Mouse (Mus musculus) heart, adult 2 months (tissue): ENCODE measurements around the gene 4930415O20Rik. TPM values are rescaled to one million over a fixed set of nuclear protein-coding genes. Genes with fewer than 3 reads are reported as not detected.

ENCODE experiments used
- DNase-seq, 2 experiments: peaks; one replicate each; pipeline ENCODE4 v3.0.0; 2021
- H3K27ac ChIP-seq: fragments of 200-600 bp; 2 replicates; pipeline ENCODE4 v1.8.1; 2022
- H3K27me3 ChIP-seq: fragments of 200-500 bp; 2 replicates; pipeline ENCODE4 v1.6.1; 2012; ENCODE audit warnings: mild to moderate bottlenecking, low read length, inconsistent platforms, mixed read lengths; ENCODE audit not compliant: control insufficient read depth, insufficient read depth
- H3K36me3 ChIP-seq: fragments of 200-500 bp; 2 replicates; pipeline ENCODE4 v1.6.1; 2012; ENCODE audit warnings: low read length, inconsistent platforms; ENCODE audit not compliant: control insufficient read depth, insufficient read depth
- H3K4me1 ChIP-seq: fragments of 200-500 bp; 2 replicates; pipeline ENCODE4 v1.6.1; 2011; ENCODE audit warnings: low read length; ENCODE audit not compliant: control insufficient read depth, insufficient read depth
- H3K4me3 ChIP-seq: fragments of 200-600 bp; 2 replicates; pipeline ENCODE4 v1.8.1; 2022
- H3K79me2 ChIP-seq: fragments of 200-500 bp; replicated peaks from 2 replicates; pipeline ENCODE4 v1.6.1; 2012; ENCODE audit warnings: mild to moderate bottlenecking, inconsistent platforms, low read length, moderate library complexity, mixed read lengths; ENCODE audit not compliant: control insufficient read depth, insufficient read depth
- H3K9ac ChIP-seq: fragments of 200-500 bp; 2 replicates; pipeline ENCODE4 v1.6.1; 2012; ENCODE audit warnings: low read depth, mild to moderate bottlenecking, control low read depth, inconsistent platforms, low read length, mixed read lengths
- CTCF ChIP-seq: fragments of 200-600 bp; IDR thresholded peaks from 2 replicates; pipeline ENCODE4 v1.8.1; 2022; ENCODE audit warnings: antibody characterized with exemption, mild to moderate bottlenecking, moderate library complexity
- EP300 ChIP-seq: fragments of 200-500 bp; IDR thresholded peaks from 2 replicates; pipeline ENCODE4 v1.6.1; 2011; ENCODE audit warnings: low read depth, low read length, control low read depth; ENCODE audit not compliant: insufficient read depth
- POLR2A ChIP-seq: fragments of 200-500 bp; IDR thresholded peaks from 2 replicates; pipeline ENCODE4 v1.6.1; 2011; ENCODE audit warnings: mild to moderate bottlenecking, low read depth, low read length, control low read depth; ENCODE audit not compliant: insufficient read depth
- WGBS: fragments of 180-500 bp; shearing (Covaris S2); methylation state at CpG from one replicate; pipeline ENCODE4 v1.1.7; 2018; 5-methylcytosine and 5-hydroxymethylcytosine counted together
- intact Hi-C: fragments of 180-260 bp; cut with DNase I; formaldehyde crosslinking; loops from one replicate; pipeline ENCODE4 v1.15.1; 2025
- polyA plus RNA-seq: library from polyadenylated mRNA; depleted of rRNA; stranded (reverse); fragments of >200 nt; gene quantifications from 2 replicates; pipeline ENCODE4 v1.2.3, GENCODE M21; 2012; rRNA removed
- total RNA-seq, 2 experiments: library from RNA; stranded (reverse); gene quantifications; 2 replicates each; pipeline ENCODE4 v1.2.3; 2021

4930415O20Rik gene
- total and polyA plus RNA-seq, 3 experiments = 1.6 to 2.1 TPM; not detected in 1

DNA sequence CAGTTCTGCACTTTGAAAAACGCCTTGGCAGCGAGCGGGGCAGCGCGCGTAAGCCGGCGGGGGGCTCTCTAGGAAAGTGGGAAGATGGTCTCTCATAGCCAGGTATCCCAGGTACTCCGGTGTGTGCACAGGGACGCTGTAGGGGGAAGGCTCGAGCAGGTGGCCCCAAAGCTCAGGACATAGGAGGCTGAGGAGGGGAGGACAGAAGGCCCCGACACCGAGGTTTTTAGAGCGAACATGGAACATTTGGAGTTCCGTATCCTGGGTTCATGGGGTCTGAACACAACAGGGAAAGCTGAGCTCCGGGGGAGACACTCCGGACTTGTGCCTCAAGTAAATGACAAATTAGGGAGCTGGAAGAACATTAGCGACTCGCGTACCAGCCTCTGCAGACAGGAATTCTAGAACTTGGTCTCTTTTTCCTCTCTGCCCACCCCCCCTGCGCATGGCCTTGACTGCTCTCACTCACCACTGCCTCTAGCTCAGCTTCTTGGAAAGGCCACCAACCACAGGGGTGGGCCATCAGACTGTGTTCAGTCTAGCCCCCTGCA lies 64.6 kb downstream of the 4930415O20Rik start:
- Histone ChIP-seq H3K4me1 (peaks cover 5% of the 10 kb centered on the region; the same call in 1 of the 2 replicates), H3K27me3 (peaks cover 5% of the 10 kb centered on the region; the same call in 1 of the 2 replicates), H3K27ac (no peak overlapping the region), H3K9ac (no peak overlapping the region), H3K36me3 (no peaks in the 10 kb centered on the region), H3K4me3 (peak overlapping the region; percentile 48), H3K79me2 (no peaks in the 10 kb centered on the region)
- intact Hi-C loops = no loop called here
- WGBS = 20% methylated on average over 21 of the region's 21 CpGs
- TF ChIP-seq POLR2A (no peak), EP300 (no peak), CTCF (no peak)
- no peak for DNase-seq

DNA sequence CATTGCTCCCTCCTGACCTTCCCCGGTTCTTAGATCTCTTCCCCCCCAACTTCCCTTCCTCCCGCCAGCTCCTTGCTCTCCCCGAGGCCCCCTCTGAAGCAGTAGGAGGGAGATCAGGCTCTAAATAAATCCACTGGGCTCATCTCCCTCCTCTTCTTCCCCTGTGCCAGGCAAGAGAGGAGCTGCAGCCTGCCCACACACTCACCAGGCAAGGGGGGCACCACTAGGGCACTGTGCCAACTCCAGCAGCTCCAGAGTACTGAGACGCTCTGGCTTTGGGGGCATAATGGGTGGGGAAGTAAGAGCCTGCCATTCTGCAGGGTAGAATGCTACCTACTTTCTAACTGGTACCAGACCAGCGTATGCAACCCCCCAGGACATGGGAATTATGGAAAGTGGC lies 65.7 kb downstream of the 4930415O20Rik start:
- peaks cover 2% of the 10 kb centered on the region; the same call in 1 of the 2 replicates for H3K27me3 ChIP-seq
- no peaks in the 10 kb centered on the region for H3K36me3 ChIP-seq
- no peak overlapping the region for H3K9ac ChIP-seq
- peaks cover 5% of the 10 kb centered on the region; the same call in 1 of the 2 replicates for H3K4me1 ChIP-seq
- H3K79me2 ChIP-seq = no peaks in the 10 kb centered on the region
- TF ChIP-seq CTCF = no peak
- no peak for TF ChIP-seq POLR2A
- no peak for TF ChIP-seq EP300
- DNase-seq = no peak
- H3K27ac ChIP-seq = no peak overlapping the region
- no peak overlapping the region for H3K4me3 ChIP-seq
- 75% methylated on average over 5 of the region's 5 CpGs for WGBS
- intact Hi-C loops = loop anchor here (2.0 kb wide), 1 partner anchor 22 kb away; no protein-coding TSS in a partner anchor

DNA sequence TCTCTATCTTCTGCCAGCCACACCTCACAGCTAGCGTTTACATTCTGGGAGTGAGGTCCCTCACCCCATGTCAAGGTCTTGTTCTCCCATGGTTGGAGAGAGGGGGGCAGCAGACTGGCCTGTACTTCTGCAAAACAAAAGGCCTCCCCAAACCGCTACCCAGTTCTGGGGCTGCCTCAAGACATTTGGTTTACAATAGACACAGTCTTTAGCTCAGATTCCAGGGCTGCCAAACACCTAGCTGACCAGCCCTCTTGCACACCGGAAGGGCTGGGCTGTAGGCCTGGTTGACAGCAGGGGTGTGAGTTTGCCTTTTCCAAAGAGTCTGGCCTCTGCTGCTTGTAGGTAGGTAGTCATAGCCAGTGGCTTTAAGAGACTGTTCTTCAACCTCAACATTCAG lies 66.4 kb downstream of the 4930415O20Rik start:
- H3K4me1 ChIP-seq = peaks cover 1% of the 10 kb centered on the region; the same call in 1 of the 2 replicates
- TF ChIP-seq EP300 = no peak
- TF ChIP-seq POLR2A = no peak
- TF ChIP-seq CTCF = no peak
- no peak for DNase-seq
- H3K79me2 ChIP-seq = no peaks in the 10 kb centered on the region
- no peak overlapping the region for H3K4me3 ChIP-seq
- no peaks in the 10 kb centered on the region for H3K36me3 ChIP-seq
- peaks cover 2% of the 10 kb centered on the region; the same call in 1 of the 2 replicates for H3K27me3 ChIP-seq
- intact Hi-C loops = loop anchor here (2.0 kb wide), 1 partner anchor 22 kb away; no protein-coding TSS in a partner anchor
- 78% methylated on average over 3 of the region's 3 CpGs for WGBS
- H3K27ac ChIP-seq = no peak overlapping the region
- no peak overlapping the region for H3K9ac ChIP-seq

Other genes with a start within 250 kb of the 4930415O20Rik start
- not detected for gene Olfr284, start 230.0 kb upstream of the 4930415O20Rik start, total RNA-seq
- gene Olfr284, start 230.0 kb upstream of the 4930415O20Rik start, polyA plus RNA-seq = not detected in 2 replicates
- gene Olfr283, start 190.1 kb upstream of the 4930415O20Rik start, total RNA-seq = not detected
- gene Olfr283, start 190.1 kb upstream of the 4930415O20Rik start, polyA plus RNA-seq = not detected in 2 replicates
- not detected for gene Olfr282, start 139.8 kb upstream of the 4930415O20Rik start, total RNA-seq
- not detected in 2 replicates for gene Olfr282, start 139.8 kb upstream of the 4930415O20Rik start, polyA plus RNA-seq
- gene Olfr281, start 118.4 kb upstream of the 4930415O20Rik start, total RNA-seq = not detected
- gene Olfr281, start 118.4 kb upstream of the 4930415O20Rik start, polyA plus RNA-seq = not detected in 2 replicates
- not detected for gene OR5BS1P, start 101.1 kb upstream of the 4930415O20Rik start, total RNA-seq
- not detected in 2 replicates for gene OR5BS1P, start 101.1 kb upstream of the 4930415O20Rik start, polyA plus RNA-seq
- not detected for gene Lalba, start 88.3 kb upstream of the 4930415O20Rik start, total RNA-seq
- gene Lalba, start 88.3 kb upstream of the 4930415O20Rik start, polyA plus RNA-seq = 0.45 TPM in 1 of 2 replicates, not detected in the other
- gene Olfr279, start 78.6 kb upstream of the 4930415O20Rik start, total RNA-seq = not detected
- gene Olfr279, start 78.6 kb upstream of the 4930415O20Rik start, polyA plus RNA-seq = not detected in 2 replicates
- 10 to 100 TPM; 74.5 to 86.0 TPM for gene Kansl2, start 36.7 kb upstream of the 4930415O20Rik start, total RNA-seq
- 37.0 and 50.2 TPM in 2 replicates for gene Kansl2, start 36.7 kb upstream of the 4930415O20Rik start, polyA plus RNA-seq
- gene Ccnt1, start 81 bp upstream of the 4930415O20Rik start, total RNA-seq = 10 to 100 TPM; 26.8 to 27.6 TPM
- gene Ccnt1, start 81 bp upstream of the 4930415O20Rik start, polyA plus RNA-seq = 9.3 and 15.4 TPM in 2 replicates
- 100 to 1,000 TPM; 153 to 220 TPM for gene Adcy6, start 39.1 kb downstream of the 4930415O20Rik start, total RNA-seq
- gene Adcy6, start 39.1 kb downstream of the 4930415O20Rik start, polyA plus RNA-seq = 136 and 211 TPM in 2 replicates
- 1 to 10 TPM; 2.6 to 2.7 TPM for gene Cacnb3, start 59.8 kb downstream of the 4930415O20Rik start, total RNA-seq
- 6.5 and 7.7 TPM in 2 replicates for gene Cacnb3, start 59.8 kb downstream of the 4930415O20Rik start, polyA plus RNA-seq
- 10 to 100 TPM; 47.9 to 55.4 TPM for gene Ddx23, start 91.9 kb downstream of the 4930415O20Rik start, total RNA-seq
- gene Ddx23, start 91.9 kb downstream of the 4930415O20Rik start, polyA plus RNA-seq = 18.9 and 30.7 TPM in 2 replicates
- 1 to 10 TPM; 1.1 to 1.3 TPM for gene Rnd1, start 106.5 kb downstream of the 4930415O20Rik start, total RNA-seq
- gene Rnd1, start 106.5 kb downstream of the 4930415O20Rik start, polyA plus RNA-seq = 2.6 and 3.3 TPM in 2 replicates
- gene Ccdc65, start 137.2 kb downstream of the 4930415O20Rik start, total RNA-seq = under 1 TPM; 0.11 to 0.16 TPM
- 0.15 and 0.37 TPM in 2 replicates for gene Ccdc65, start 137.2 kb downstream of the 4930415O20Rik start, polyA plus RNA-seq
- gene Fkbp11, start 157.2 kb downstream of the 4930415O20Rik start, total RNA-seq = 1 to 10 TPM; 5.1 to 5.8 TPM
- gene Fkbp11, start 157.2 kb downstream of the 4930415O20Rik start, polyA plus RNA-seq = 3.2 and 4.8 TPM in 2 replicates
- 10 to 100 TPM; 18.9 to 20.0 TPM for gene Arf3, start 192.2 kb downstream of the 4930415O20Rik start, total RNA-seq
- 30.6 and 41.0 TPM in 2 replicates for gene Arf3, start 192.2 kb downstream of the 4930415O20Rik start, polyA plus RNA-seq
- gene Wnt10b, start 207.1 kb downstream of the 4930415O20Rik start, total RNA-seq = under 1 TPM; 0.20 to 0.29 TPM
- 0.23 and 0.70 TPM in 2 replicates for gene Wnt10b, start 207.1 kb downstream of the 4930415O20Rik start, polyA plus RNA-seq
- not detected for gene Wnt1, start 218.9 kb downstream of the 4930415O20Rik start, total RNA-seq
- gene Wnt1, start 218.9 kb downstream of the 4930415O20Rik start, polyA plus RNA-seq = not detected in 2 replicates
- under 1 TPM; 0.45 to 0.50 TPM for gene Ddn, start 238.5 kb downstream of the 4930415O20Rik start, total RNA-seq
- gene Ddn, start 238.5 kb downstream of the 4930415O20Rik start, polyA plus RNA-seq = 0.12 and 0.23 TPM in 2 replicates